Mouse (Mus musculus) embryonic fibroblast, embryonic 13.5 days (primary cell): ENCODE measurements around the gene Pbld1. TPM values are rescaled to one million over a fixed set of nuclear protein-coding genes. Genes with fewer than 3 reads are reported as not detected.

ENCODE experiments used
- H3K27ac ChIP-seq: 2 replicates; pipeline ENCODE4 v1.5.1; 2012; ENCODE audit warnings: low read length, control low read depth, inconsistent platforms; ENCODE audit not compliant: insufficient read depth
- H3K4me1 ChIP-seq: 2 replicates; pipeline ENCODE4 v1.6.1; 2011; ENCODE audit warnings: low read length; ENCODE audit not compliant: control insufficient read depth, insufficient read depth
- H3K4me3 ChIP-seq: 2 replicates; pipeline ENCODE4 v1.5.1; 2011; ENCODE audit warnings: mild to moderate bottlenecking, control low read depth, low read length; ENCODE audit not compliant: insufficient read depth
- CTCF ChIP-seq: IDR thresholded peaks from 2 replicates; pipeline ENCODE4 v1.5.1; 2011; ENCODE audit warnings: mild to moderate bottlenecking, control low read depth, low read length, moderate library complexity, borderline replicate concordance; ENCODE audit not compliant: insufficient read depth
- POLR2A ChIP-seq: IDR thresholded peaks from 2 replicates; pipeline ENCODE4 v1.6.1; 2011; ENCODE audit warnings: low read depth, mild to moderate bottlenecking, control low read depth, low read length, moderate library complexity
- polyA plus RNA-seq: library from polyadenylated mRNA; stranded (reverse); fragments of >200 nt; gene quantifications from 2 replicates; pipeline ENCODE4 v1.2.4, GENCODE M21; 2011; ENCODE audit warnings: low read depth; ENCODE audit not compliant: missing spikeins, insufficient read length

Gene Pbld1
- 0.42 TPM in 1 of 2 replicates, not detected in the other for polyA plus RNA-seq

DNA sequence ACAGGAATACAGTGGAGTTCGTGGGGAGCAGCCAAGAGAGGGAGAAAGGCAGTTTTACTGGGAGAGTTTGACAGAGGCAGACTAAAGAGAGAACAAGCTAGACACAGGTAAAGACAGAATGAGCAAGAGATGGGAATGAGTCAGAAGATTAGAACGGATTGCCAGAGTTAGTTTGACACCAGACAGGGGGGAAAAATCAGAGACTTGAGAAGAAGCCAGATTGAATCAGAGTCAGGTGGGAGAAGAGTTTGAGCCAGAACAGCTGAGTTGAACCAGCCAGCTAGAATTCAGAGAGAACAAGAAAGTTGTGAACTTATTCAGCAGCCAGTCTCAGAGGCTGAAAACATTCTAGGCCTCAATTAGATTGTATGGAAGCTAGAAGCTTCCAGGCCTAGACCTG is at the start of gene Pbld1:
Pbld1 (plus strand) TSS at position 301 of the 400 bp plus-strand sequence.
- Histone ChIP-seq H3K4me3 (no peak within 1 kb of the TSS), H3K27ac (no peak within 1 kb of the TSS), H3K4me1 (no peaks in the 10 kb centered on the region)
- TF ChIP-seq CTCF (no peak), POLR2A (no peak)

DNA sequence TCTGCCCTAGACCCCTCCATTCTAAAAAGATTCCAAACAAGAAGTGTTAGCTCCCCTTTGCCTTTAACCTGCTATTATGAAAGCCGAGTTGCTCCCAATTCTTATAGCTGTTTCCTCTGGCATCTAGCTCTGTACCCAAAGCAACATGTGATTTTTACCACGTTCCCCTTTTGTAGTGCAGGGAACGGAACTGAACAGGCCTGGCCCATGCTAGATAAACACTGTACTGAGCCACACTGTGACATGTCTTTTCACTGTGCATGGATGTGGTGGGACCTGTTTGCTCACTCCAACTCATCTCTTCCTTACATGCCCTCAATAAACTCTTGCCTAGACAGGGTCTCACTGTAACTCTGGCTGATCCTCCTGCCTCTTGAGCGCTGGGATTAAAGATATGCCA is 49.7 kb upstream of the Pbld1 start:
- TF ChIP-seq POLR2A (no peak), CTCF (no peak)
- no peak overlapping the region for H3K4me3 ChIP-seq
- H3K27ac ChIP-seq, result peak overlapping the region; percentile 95; the same call in 1 of the 2 replicates
- peaks cover 5% of the 10 kb centered on the region; the same call in 1 of the 2 replicates for H3K4me1 ChIP-seq

DNA sequence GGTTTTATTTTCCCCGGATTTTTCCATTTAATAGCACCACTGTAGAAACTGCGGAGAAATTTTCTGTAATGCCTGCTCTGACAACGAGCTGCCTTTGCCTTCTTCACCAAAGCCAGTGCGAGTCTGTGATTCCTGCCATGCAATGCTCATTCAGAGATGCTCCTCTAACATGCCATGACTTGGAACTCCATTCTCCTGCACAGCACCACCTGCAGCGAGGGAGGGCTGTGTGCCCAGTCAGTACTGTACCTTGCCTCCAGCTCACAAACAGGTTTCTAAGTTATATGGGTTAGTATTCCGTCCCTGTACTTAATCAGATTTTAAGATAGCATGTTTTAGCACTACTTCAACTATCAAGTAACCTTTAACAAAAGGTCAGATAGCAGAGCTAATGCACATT is 48.4 kb upstream of the Pbld1 start:
- H3K4me1 ChIP-seq, result peaks cover 5% of the 10 kb centered on the region; the same call in 1 of the 2 replicates
- no peak for TF ChIP-seq POLR2A
- TF ChIP-seq CTCF, result no peak
- peak overlapping the region; percentile 74 for H3K27ac ChIP-seq
- H3K4me3 ChIP-seq, result no peak overlapping the region

DNA sequence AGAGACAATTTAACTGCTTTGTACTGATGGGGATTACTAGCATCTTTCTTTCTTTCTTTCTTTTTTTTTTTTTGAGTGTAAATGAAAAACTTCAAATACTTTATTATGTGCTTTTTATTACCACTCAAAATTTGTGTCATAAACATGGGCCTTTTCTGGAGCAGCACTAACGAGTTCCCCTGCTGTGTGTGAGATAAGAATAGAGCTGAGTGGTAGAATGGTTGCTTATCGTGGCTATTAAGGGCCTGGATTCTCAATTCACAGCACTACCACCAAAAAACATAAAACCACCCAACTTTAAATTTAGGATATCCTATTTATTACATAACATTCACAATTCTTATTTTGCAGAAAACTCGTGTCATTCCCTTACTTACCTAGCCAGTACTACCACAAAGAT is 46.5 kb upstream of the Pbld1 start:
- Histone ChIP-seq H3K4me3 (no peak overlapping the region), H3K4me1 (peaks cover 5% of the 10 kb centered on the region; the same call in 1 of the 2 replicates), H3K27ac (no peak overlapping the region)
- no peak for TF ChIP-seq POLR2A
- TF ChIP-seq CTCF, result no peak

DNA sequence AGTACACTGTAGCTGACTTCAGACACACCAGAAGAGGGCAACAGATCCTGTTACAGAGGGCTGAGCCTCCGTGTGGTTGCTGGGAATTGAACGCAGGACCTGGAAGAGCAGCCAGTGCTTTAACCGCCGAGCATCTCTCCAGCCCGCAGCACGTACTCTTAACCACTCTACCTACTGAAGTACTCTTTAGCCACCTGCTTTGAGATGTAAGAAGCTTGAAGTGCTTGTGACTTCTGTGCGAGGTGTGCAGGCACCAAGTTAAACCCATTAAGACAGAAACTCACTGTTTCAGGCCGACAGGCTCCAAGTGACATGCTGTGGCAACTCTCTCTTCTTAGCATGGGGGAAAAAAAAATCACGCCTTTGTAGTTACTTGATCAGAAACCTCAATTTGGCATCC is 45.8 kb upstream of the Pbld1 start:
- H3K4me3 ChIP-seq, result no peak overlapping the region
- TF ChIP-seq POLR2A (no peak), CTCF (no peak)
- H3K4me1 ChIP-seq, result peaks cover 5% of the 10 kb centered on the region; the same call in 1 of the 2 replicates
- H3K27ac ChIP-seq, result no peak overlapping the region

DNA sequence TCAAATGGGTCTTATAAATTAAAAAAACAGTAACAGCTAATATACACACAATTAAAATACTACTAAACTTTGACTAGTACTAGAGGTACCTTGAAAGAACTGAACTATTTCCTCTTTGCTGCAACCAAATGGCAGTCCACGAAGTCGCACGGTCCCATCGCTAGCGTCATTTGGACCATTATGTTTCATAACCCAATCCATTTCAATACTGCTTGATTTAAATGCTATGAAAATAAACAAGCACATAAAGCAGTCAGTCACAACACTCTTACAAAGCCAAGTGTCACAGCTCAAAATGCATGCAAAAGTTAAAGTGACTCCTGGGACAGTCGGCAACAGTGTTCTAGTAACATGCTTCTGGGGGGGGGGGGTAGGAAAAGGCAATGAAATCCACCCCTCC is 40.7 kb upstream of the Pbld1 start:
- TF ChIP-seq CTCF (no peak), POLR2A (no peak)
- H3K4me3 ChIP-seq, result no peak overlapping the region
- H3K4me1 ChIP-seq, result no peaks in the 10 kb centered on the region
- H3K27ac ChIP-seq, result no peak overlapping the region

DNA sequence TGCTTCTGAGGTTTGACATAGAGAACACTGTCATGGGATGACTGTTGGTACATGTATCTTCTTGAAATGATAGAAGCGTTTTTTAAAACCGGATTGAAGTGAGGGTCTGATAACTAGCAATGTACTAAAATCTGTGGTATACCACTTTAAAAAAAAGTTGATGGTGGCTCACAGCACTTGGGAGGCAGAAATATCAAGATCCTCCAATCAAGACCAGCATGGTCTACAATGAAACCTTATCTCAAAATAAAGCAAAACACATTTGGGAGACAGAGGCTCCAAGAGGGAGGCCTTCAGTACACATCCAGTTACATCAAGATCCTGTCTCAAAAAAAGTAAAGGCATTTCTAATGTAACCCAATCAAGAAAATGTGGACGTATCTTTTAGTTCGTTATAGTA is 38.3 kb upstream of the Pbld1 start:
- H3K4me1 ChIP-seq, result no peaks in the 10 kb centered on the region
- no peak overlapping the region for H3K27ac ChIP-seq
- peak; percentile 30; the same call in 1 of the 2 replicates for TF ChIP-seq POLR2A
- TF ChIP-seq CTCF, result no peak
- peak overlapping the region; percentile 94 for H3K4me3 ChIP-seq

DNA sequence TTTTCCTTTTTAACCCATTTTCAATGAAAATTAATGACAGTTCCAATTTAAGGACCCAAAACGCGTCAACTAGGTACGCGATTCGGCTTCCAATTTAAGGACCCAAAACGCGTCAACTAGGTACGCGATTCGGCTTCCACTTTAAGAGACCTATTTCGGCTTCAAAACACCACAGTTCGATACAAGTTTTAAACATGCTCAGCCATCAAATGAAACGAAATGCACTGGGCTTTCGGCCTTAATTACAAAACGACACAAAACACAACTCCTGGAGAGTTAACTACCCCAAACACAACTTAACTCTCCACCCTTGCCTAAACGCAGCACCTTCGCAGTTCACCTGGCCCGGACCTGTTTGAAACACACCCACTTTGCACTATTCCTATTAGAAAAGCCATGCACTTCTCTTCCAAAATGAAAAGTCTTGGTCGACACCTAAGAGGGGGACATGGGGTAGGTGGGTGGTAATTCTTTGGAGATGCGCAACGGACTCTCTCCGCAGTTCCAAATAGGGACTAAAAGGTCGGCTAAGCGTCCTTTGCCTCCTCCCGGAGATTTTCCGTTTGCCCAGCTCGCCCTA is 37.3 kb upstream of the Pbld1 start:
- Histone ChIP-seq H3K4me3 (peak overlapping the region; percentile 94), H3K27ac (peak overlapping the region; percentile 98), H3K4me1 (no peaks in the 10 kb centered on the region)
- TF ChIP-seq CTCF, result no peak
- 0 out of 2 replicates have a peak, but pooled peaks have one; percentile 8 for TF ChIP-seq POLR2A

DNA sequence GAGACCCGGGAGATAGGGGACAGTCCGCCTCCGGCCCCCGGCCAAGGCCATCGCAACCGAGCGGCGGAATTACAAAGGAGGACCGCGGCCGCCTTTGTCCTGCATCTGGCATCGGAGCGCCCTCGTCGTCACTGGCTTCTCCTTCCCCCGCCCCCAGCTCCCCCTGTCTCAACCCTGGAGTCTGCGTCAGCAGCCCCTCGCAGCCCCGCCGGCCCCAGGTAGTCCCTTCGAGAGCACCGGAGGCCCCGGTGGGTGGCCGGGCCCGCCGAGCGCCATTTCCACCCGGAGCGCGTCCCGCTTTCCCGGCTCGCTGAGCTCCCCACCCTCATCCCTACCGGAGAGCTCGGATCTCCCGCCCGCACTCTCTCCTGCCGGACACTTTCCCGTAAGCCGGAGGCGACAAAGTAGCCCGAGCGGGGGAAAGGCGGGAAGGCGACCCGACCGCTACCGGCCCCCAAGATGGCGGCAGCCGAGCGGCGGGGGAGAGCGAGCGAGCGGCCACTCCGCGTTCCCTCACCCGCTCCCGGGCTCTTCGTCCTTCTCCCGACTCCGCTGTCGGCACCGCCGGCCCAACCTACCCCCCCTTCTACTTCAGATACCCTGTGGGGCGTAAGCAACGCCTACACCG is 36.7 kb upstream of the Pbld1 start:
- Histone ChIP-seq H3K4me3 (peak overlapping the region; percentile 94), H3K27ac (peak overlapping the region; percentile 98), H3K4me1 (no peaks in the 10 kb centered on the region)
- TF ChIP-seq POLR2A, result no peak
- TF ChIP-seq CTCF, result no peak
